Mouse (Mus musculus): ENCODE measurements at regions not wholly inside any gene's neighbourhood (a gene's known extent, or its start where the extent isn't known, plus 50 kb on each side); places are given as distances from the start of the nearest gene placed in this dataset.

DNA sequence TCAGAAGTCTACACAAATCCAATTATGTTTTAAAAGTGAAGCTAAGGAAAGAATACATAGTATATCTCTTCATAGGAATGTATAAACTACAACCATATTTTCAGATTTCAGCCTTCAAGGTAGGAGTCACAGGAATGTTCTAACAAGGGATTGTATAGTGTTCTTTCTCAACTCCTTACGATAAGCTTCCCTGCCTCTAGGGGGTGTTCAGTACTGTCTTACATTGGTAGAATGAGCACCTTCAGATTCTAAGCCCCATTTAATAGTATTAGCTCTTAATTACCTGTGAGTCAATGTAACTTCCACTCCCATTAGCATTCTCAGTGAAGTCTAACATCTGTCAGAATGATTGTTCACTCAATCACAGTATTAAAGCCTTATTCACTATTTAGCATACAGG lies 481.5 kb upstream of the Mpdz start:
- no peaks in the 10 kb centered on the region for H3K27me3 ChIP-seq (ENCODE audit: control insufficient read depth, insufficient read depth, low read length)
- DNase-seq (ENCODE audit: low spot score) (no peak), ATAC-seq (replicated peaks; ENCODE audit: insufficient number of reproducible peaks, low FRiP score, low TSS enrichment, low read depth) (no peak)
- H3K27ac ChIP-seq (replicated peaks; ENCODE audit: low read depth, low read length), result no peak overlapping the region
- no peak overlapping the region for H3K4me2 ChIP-seq (ENCODE audit: low read depth, low read length)
- no peak overlapping the region for H3K4me3 ChIP-seq (ENCODE audit: low read depth, low read length)
- no peaks in the 10 kb centered on the region; the same call in 1 of the 2 replicates for H3K4me1 ChIP-seq (ENCODE audit: control insufficient read depth, insufficient read depth, low read length)
- no peaks in the 10 kb centered on the region for H3K9me3 ChIP-seq (replicated peaks; ENCODE audit: control insufficient read depth, low read length)
- WGBS, result 87% methylated on average over 1 of the region's 1 CpGs
- H3K9ac ChIP-seq (replicated peaks; ENCODE audit: low read length), result no peak overlapping the region
- H3K36me3 ChIP-seq (replicated peaks; ENCODE audit: control insufficient read depth, insufficient read depth, low read depth, low read length), result no peaks in the 10 kb centered on the region

DNA sequence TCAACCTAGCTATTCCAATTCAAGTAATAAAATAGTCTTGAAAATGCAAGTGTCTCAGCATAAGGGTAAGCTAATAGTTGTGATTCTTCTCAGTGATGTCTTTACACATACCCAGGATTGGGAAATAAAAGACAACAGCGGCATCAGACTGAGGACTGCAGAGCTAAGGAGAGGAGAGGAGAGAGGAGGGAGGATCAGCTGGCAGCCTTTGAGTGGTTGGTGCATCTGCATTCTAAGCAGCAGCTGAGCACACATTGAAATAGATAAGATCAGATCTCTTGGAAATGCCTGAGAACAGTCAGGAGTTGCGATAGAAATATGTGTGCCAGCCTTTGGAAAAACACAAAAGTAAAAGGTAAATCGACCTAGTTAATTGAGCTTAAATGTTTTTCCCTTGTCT lies 480.3 kb upstream of the Mpdz start:
- H3K36me3 ChIP-seq (replicated peaks; ENCODE audit: control insufficient read depth, insufficient read depth, low read depth, low read length), result no peaks in the 10 kb centered on the region
- no peaks in the 10 kb centered on the region for H3K27me3 ChIP-seq (ENCODE audit: control insufficient read depth, insufficient read depth, low read length)
- H3K9ac ChIP-seq (replicated peaks; ENCODE audit: low read length), result no peak overlapping the region
- DNase-seq (ENCODE audit: low spot score), result no peak
- no peaks in the 10 kb centered on the region; the same call in 1 of the 2 replicates for H3K4me1 ChIP-seq (ENCODE audit: control insufficient read depth, insufficient read depth, low read length)
- 72% methylated on average over 3 of the region's 3 CpGs for WGBS
- no peak overlapping the region for H3K27ac ChIP-seq (replicated peaks; ENCODE audit: low read depth, low read length)
- H3K9me3 ChIP-seq (replicated peaks; ENCODE audit: control insufficient read depth, low read length), result no peaks in the 10 kb centered on the region
- H3K4me2 ChIP-seq (ENCODE audit: low read depth, low read length), result no peak overlapping the region
- no peak for ATAC-seq (replicated peaks; ENCODE audit: insufficient number of reproducible peaks, low FRiP score, low TSS enrichment, low read depth)
- no peak overlapping the region for H3K4me3 ChIP-seq (ENCODE audit: low read depth, low read length)

DNA sequence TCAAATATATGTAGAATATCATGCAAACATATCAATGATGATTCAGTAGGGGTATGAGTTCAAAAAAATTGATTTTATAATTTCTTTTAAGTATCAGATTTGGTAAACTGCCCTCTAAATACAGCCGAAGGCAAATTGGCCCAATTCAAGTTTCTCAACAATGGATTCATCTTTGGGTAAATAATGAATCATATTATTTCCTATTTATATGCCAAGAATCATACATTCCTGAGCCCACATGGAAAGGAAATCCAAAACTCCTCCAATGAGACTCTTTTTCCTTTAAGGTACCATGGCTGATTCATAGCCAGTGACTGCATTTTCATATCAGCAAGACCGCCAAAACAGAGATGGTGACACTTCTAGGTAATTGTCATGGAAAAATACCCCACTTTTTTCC lies 472.4 kb upstream of the Mpdz start:
- Histone ChIP-seq H3K27me3 (ENCODE audit: control insufficient read depth, insufficient read depth, low read length) (no peaks in the 10 kb centered on the region), H3K36me3 (replicated peaks; ENCODE audit: control insufficient read depth, insufficient read depth, low read depth, low read length) (no peaks in the 10 kb centered on the region), H3K4me3 (ENCODE audit: low read depth, low read length) (no peak overlapping the region), H3K9ac (replicated peaks; ENCODE audit: low read length) (no peak overlapping the region), H3K4me2 (ENCODE audit: low read depth, low read length) (no peak overlapping the region), H3K27ac (replicated peaks; ENCODE audit: low read depth, low read length) (no peak overlapping the region), H3K9me3 (replicated peaks; ENCODE audit: control insufficient read depth, low read length) (no peaks in the 10 kb centered on the region), H3K4me1 (ENCODE audit: control insufficient read depth, insufficient read depth, low read length) (no peaks in the 10 kb centered on the region)
- no peak for DNase-seq (ENCODE audit: low spot score)
- 94% methylated on average over 2 of the region's 2 CpGs for WGBS
- no peak for ATAC-seq (replicated peaks; ENCODE audit: insufficient number of reproducible peaks, low FRiP score, low TSS enrichment, low read depth)

DNA sequence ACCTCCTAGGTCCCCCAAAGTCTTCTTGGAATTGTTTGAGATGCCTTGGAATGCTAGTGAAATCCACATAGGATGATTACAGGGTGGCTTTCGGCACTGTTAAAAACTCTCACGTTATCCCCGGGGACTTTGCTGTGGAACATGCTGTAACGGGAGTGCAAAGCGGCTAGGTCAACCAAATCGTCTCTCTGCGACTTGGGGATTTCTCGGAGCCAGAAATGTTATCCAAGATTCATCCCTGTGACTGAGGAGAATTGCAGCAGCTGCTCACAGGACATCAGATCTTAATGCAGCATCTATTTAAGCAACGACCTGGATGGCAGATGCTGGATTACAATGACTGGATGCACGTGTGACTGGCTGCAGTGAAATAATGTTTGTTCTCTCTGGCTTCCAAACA lies 470.7 kb upstream of the Mpdz start:
- no peak for DNase-seq (ENCODE audit: low spot score)
- no peak overlapping the region for H3K27ac ChIP-seq (replicated peaks; ENCODE audit: low read depth, low read length)
- WGBS, result 63% methylated on average over 10 of the region's 10 CpGs

DNA sequence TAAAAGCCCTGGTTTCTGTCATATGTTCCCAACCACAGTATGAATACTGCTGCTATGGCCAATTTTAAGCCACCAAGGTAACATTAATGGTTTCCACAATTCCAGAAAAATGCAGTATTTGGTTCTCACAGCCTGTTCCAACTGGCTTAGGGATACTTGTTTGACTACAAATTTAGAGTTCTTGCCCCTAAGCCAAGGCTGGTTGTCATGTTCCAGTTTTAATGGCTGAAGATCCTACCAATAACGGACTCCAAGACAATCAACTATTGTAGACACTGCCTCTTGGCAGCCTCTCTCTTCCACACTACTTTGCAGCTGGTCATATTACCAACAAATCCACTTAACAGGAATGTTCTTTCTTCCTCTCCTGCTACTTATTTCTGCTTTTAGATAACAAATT lies 470.0 kb upstream of the Mpdz start:
- WGBS, result 69% methylated on average over 1 of the region's 1 CpGs
- DNase-seq (ENCODE audit: low spot score) (no peak), ATAC-seq (replicated peaks; ENCODE audit: insufficient number of reproducible peaks, low FRiP score, low TSS enrichment, low read depth) (no peak)
- no peaks in the 10 kb centered on the region for H3K4me1 ChIP-seq (ENCODE audit: control insufficient read depth, insufficient read depth, low read length)
- no peaks in the 10 kb centered on the region for H3K27me3 ChIP-seq (ENCODE audit: control insufficient read depth, insufficient read depth, low read length)
- H3K9ac ChIP-seq (replicated peaks; ENCODE audit: low read length), result no peak overlapping the region
- no peak overlapping the region for H3K4me3 ChIP-seq (ENCODE audit: low read depth, low read length)
- no peaks in the 10 kb centered on the region for H3K9me3 ChIP-seq (replicated peaks; ENCODE audit: control insufficient read depth, low read length)
- no peaks in the 10 kb centered on the region for H3K36me3 ChIP-seq (replicated peaks; ENCODE audit: control insufficient read depth, insufficient read depth, low read depth, low read length)
- no peak overlapping the region for H3K4me2 ChIP-seq (ENCODE audit: low read depth, low read length)
- H3K27ac ChIP-seq (replicated peaks; ENCODE audit: low read depth, low read length), result no peak overlapping the region

More for the DNA sequence above, 470.7 kb upstream of the Mpdz start:
- H3K27me3 ChIP-seq (ENCODE audit: control insufficient read depth, insufficient read depth, low read length), result no peaks in the 10 kb centered on the region
- ATAC-seq (replicated peaks; ENCODE audit: insufficient number of reproducible peaks, low FRiP score, low TSS enrichment, low read depth), result no peak
- H3K4me2 ChIP-seq (ENCODE audit: low read depth, low read length), result no peak overlapping the region
- no peak overlapping the region for H3K4me3 ChIP-seq (ENCODE audit: low read depth, low read length)
- no peak overlapping the region for H3K9ac ChIP-seq (replicated peaks; ENCODE audit: low read length)
- no peaks in the 10 kb centered on the region for H3K4me1 ChIP-seq (ENCODE audit: control insufficient read depth, insufficient read depth, low read length)
- H3K36me3 ChIP-seq (replicated peaks; ENCODE audit: control insufficient read depth, insufficient read depth, low read depth, low read length), result no peaks in the 10 kb centered on the region
- no peaks in the 10 kb centered on the region for H3K9me3 ChIP-seq (replicated peaks; ENCODE audit: control insufficient read depth, low read length)

DNA sequence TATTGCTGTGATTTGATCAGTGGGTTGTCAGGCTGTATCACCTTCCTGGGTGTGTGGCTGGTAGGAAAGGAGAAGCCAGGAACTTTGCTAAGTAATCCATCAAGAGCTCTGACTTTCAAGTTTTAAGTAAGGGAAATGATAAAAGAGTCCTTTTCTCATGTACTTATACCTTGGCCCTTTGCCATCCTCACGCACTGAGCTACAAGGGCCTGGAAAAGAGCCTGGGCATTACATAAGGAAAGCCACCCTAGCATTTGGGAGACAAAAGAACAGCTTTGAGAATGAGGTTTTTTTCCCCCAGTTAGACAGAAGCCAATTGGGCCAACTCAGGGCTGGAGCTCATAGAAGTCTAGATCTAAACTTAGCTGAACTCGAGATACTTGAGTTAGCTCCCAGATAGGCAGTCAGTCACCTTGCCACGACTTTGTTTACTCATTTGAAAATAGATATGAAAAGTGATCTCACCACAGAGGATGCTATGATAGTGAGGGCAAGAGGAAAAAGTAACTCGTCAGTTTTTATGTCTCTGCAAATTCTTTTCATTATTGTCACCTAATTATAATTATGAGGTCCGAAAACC lies 457.4 kb upstream of the Mpdz start:
- Histone ChIP-seq H3K4me3 (ENCODE audit: low read depth, low read length) (no peak overlapping the region), H3K9ac (replicated peaks; ENCODE audit: low read length) (no peak overlapping the region), H3K27ac (replicated peaks; ENCODE audit: low read depth, low read length) (no peak overlapping the region), H3K4me1 (ENCODE audit: control insufficient read depth, insufficient read depth, low read length) (no peaks in the 10 kb centered on the region), H3K27me3 (ENCODE audit: control insufficient read depth, insufficient read depth, low read length) (no peaks in the 10 kb centered on the region), H3K36me3 (replicated peaks; ENCODE audit: control insufficient read depth, insufficient read depth, low read depth, low read length) (no peaks in the 10 kb centered on the region), H3K9me3 (replicated peaks; ENCODE audit: control insufficient read depth, low read length) (no peaks in the 10 kb centered on the region), H3K4me2 (ENCODE audit: low read depth, low read length) (no peak overlapping the region)
- ATAC-seq (replicated peaks; ENCODE audit: insufficient number of reproducible peaks, low FRiP score, low TSS enrichment, low read depth) (no peak), DNase-seq (ENCODE audit: low spot score) (no peak)
- WGBS, result 79% methylated on average over 5 of the region's 5 CpGs

DNA sequence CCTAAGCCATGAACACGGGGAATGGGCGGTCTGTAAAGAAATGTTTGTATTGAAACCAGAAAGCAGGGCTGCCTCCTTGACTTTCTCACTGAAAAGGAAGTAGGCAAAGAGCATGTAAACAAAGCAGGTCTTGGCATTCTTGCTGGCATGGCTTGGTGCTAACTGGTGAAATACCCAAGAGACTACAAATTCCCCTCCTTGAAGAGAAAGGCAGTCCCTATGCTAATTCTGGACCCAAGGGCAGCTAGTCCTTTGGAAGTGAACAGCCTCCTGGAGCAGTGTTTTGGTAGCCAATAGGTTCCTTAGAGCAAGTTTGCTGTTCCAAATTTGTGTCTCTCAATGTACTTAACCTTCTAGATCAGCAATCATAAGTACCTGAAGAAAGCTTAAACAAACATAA lies 456.0 kb upstream of the Mpdz start:
- DNase-seq (ENCODE audit: low spot score), result no peak
- no peaks in the 10 kb centered on the region for H3K9me3 ChIP-seq (replicated peaks; ENCODE audit: control insufficient read depth, low read length)
- no peak overlapping the region for H3K27ac ChIP-seq (replicated peaks; ENCODE audit: low read depth, low read length)
- no peaks in the 10 kb centered on the region for H3K36me3 ChIP-seq (replicated peaks; ENCODE audit: control insufficient read depth, insufficient read depth, low read depth, low read length)
- no peaks in the 10 kb centered on the region for H3K4me1 ChIP-seq (ENCODE audit: control insufficient read depth, insufficient read depth, low read length)
- no peak for ATAC-seq (replicated peaks; ENCODE audit: insufficient number of reproducible peaks, low FRiP score, low TSS enrichment, low read depth)
- H3K4me2 ChIP-seq (ENCODE audit: low read depth, low read length), result no peak overlapping the region
- no peak overlapping the region for H3K9ac ChIP-seq (replicated peaks; ENCODE audit: low read length)
- WGBS, result 76% methylated on average over 2 of the region's 2 CpGs
- no peaks in the 10 kb centered on the region for H3K27me3 ChIP-seq (ENCODE audit: control insufficient read depth, insufficient read depth, low read length)
- H3K4me3 ChIP-seq (ENCODE audit: low read depth, low read length), result no peak overlapping the region

DNA sequence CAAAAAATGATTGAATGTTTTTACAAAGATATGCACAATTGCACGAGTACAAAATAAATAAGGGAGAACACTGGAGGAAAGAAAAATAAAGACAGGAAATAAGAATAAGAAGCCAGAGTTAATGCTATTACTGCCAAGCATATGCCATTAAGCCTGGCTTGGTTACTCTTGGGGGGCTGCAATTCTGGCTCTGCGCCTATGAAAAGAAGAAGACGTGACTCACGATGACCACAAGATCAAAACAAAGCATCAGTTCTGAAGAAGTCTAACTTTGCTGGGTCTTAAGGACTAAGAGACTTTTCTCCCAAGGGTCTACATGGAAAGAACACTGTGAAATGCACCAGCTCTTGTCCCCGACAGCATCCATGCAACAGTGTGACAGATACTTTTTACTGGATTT lies 454.8 kb upstream of the Mpdz start:
- H3K4me3 ChIP-seq (ENCODE audit: low read depth, low read length), result no peak overlapping the region
- ATAC-seq (replicated peaks; ENCODE audit: insufficient number of reproducible peaks, low FRiP score, low TSS enrichment, low read depth), result no peak
- 83% methylated on average over 5 of the region's 5 CpGs for WGBS
- no peak overlapping the region for H3K9ac ChIP-seq (replicated peaks; ENCODE audit: low read length)
- no peaks in the 10 kb centered on the region for H3K36me3 ChIP-seq (replicated peaks; ENCODE audit: control insufficient read depth, insufficient read depth, low read depth, low read length)
- DNase-seq (ENCODE audit: low spot score), result no peak
- H3K9me3 ChIP-seq (replicated peaks; ENCODE audit: control insufficient read depth, low read length), result no peaks in the 10 kb centered on the region
- no peak overlapping the region for H3K4me2 ChIP-seq (ENCODE audit: low read depth, low read length)
- no peaks in the 10 kb centered on the region for H3K4me1 ChIP-seq (ENCODE audit: control insufficient read depth, insufficient read depth, low read length)
- no peak overlapping the region for H3K27ac ChIP-seq (replicated peaks; ENCODE audit: low read depth, low read length)
- no peaks in the 10 kb centered on the region for H3K27me3 ChIP-seq (ENCODE audit: control insufficient read depth, insufficient read depth, low read length)
